Mouse (Mus musculus) intestine, embryonic 16.5 days (tissue): ENCODE measurements around the gene Vamp5. TPM values are rescaled to one million over a fixed set of nuclear protein-coding genes. Genes with fewer than 3 reads are reported as not detected.
A peak's percentile ranks its signal among the peaks of the same experiment; 100 is the strongest.

ENCODE experiments used
- ATAC-seq: fragments of 200-750 bp; cut with Nextera tagmentation; 2 replicates; pipeline ENCODE4 v1.8.0; 2017; ENCODE audit warnings: moderate TSS enrichment, moderate library complexity
- H3K27ac ChIP-seq: fragments of 300-500 bp; sonication (generic); 2 replicates; pipeline ENCODE4 v1.5.1; 2014; ENCODE audit warnings: mild to moderate bottlenecking, low read length
- H3K27me3 ChIP-seq: fragments of 300-500 bp; sonication (generic); replicated peaks from 2 replicates; pipeline ENCODE4 v1.6.1; 2014; ENCODE audit warnings: low read length, control low read depth, mixed read lengths; ENCODE audit not compliant: control insufficient read depth, insufficient read depth
- H3K36me3 ChIP-seq: fragments of 300-500 bp; sonication (generic); 2 replicates; pipeline ENCODE4 v1.6.1; 2014; ENCODE audit warnings: low read length, control low read depth; ENCODE audit not compliant: control insufficient read depth, insufficient read depth
- H3K4me1 ChIP-seq: fragments of 300-500 bp; sonication (generic); 2 replicates; pipeline ENCODE4 v1.6.1; 2014; ENCODE audit warnings: low read length, control low read depth, mixed read lengths; ENCODE audit not compliant: control insufficient read depth, insufficient read depth
- H3K4me2 ChIP-seq: fragments of 300-500 bp; sonication (generic); 2 replicates; pipeline ENCODE4 v1.6.1; 2014; ENCODE audit warnings: low read depth, low read length, control low read depth
- H3K4me3 ChIP-seq: fragments of 300-500 bp; sonication (generic); 2 replicates; pipeline ENCODE4 v1.5.1; 2014; ENCODE audit warnings: mild to moderate bottlenecking, low read length
- H3K9ac ChIP-seq: fragments of 300-500 bp; sonication (generic); 2 replicates; pipeline ENCODE4 v1.6.1; 2014; ENCODE audit warnings: low read depth, low read length
- H3K9me3 ChIP-seq: fragments of 300-500 bp; sonication (generic); 2 replicates; pipeline ENCODE4 v1.6.1; 2016; ENCODE audit warnings: low read length, control low read depth; ENCODE audit not compliant: control insufficient read depth
- WGBS: fragments of 180-500 bp; shearing (Covaris S2); extraction: QIAGEN DNeasy Blood & Tissue Kit; methylation state at CpG from one replicate; pipeline ENCODE4 v1.1.7; 2014; 5-methylcytosine and 5-hydroxymethylcytosine counted together
- polyA plus RNA-seq: library from polyadenylated mRNA; unstranded; fragments of >200 nt; fragmentation: Nextera tagmentation; extraction: Ambion mirVana; gene quantifications from 2 replicates; pipeline ENCODE4 v1.2.1, GENCODE M21; 2015

Vamp5 gene
- polyA plus RNA-seq, 1 experiment from 2014 or later: 17.3 TPM

DNA sequence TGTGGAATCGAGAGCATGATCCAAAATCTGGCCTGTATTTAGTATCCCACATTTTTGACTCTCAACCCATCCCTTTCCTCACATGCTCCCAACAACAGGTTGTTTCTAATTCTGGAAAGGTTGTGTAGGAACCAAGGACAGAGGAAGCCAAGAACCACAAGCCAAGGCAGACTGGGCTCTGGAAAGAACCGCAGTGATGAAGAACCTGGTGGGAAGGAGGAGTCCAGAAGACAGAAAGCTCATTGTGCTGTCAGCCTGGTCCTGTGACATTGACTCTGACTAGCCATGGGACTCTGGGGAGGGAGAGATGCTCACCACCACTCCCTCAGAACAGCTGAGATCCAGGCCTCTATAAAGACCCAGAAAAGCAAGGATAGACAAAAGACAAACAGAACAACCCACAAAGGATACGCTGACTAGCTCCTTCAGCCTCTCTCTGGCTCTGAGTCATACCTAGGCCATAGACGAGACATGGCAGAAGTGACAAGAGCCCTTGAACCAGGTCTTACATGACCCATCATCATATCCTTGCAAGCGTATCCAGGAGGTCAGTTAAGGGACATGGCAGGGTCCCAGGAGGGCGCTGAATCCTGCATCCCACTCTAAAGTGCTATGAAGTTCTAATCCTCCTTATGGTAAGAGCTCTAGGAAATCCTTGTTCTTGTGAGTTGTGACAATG is 3.0 kb upstream of the Vamp5 start:
- Histone ChIP-seq H3K4me3 (no peak overlapping the region), H3K9me3 (no peaks in the 10 kb centered on the region), H3K36me3 (peaks cover 9% of the 10 kb centered on the region), H3K4me2 (no peak overlapping the region), H3K27ac (no peak overlapping the region), H3K27me3 (no peaks in the 10 kb centered on the region), H3K9ac (no peak overlapping the region), H3K4me1 (peaks cover 5% of the 10 kb centered on the region)
- no peak for ATAC-seq
- WGBS: 86% methylated on average over 6 of the region's 6 CpGs

DNA sequence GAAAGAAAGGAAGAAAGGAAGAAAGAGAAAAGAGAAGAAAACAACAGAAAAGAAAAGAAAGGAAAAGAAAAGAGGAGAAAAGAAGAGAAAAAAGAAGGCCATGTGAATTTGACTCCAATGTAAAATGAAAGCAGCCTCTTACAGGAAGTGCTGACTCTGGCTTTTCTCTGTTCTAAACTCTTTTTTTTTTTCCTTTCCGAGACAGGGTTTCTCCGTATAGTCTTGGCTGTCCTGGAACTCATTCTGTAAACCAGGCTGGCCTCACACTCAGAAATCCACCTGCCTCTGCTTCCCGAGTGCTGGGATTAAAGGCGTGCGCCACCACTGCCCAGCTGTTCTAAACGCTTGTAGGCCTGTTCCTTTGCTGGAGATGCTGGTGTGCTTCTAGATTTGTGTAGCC is 2.2 kb upstream of the Vamp5 start:
- no peaks in the 10 kb centered on the region; the same call in 1 of the 2 replicates for H3K4me1 ChIP-seq
- no peak for ATAC-seq
- no peak overlapping the region for H3K4me3 ChIP-seq
- 73% methylated on average over 6 of the region's 6 CpGs for WGBS
- peaks cover 9% of the 10 kb centered on the region for H3K36me3 ChIP-seq
- H3K27me3 ChIP-seq: no peaks in the 10 kb centered on the region
- no peak overlapping the region for H3K9ac ChIP-seq
- no peaks in the 10 kb centered on the region for H3K9me3 ChIP-seq
- H3K27ac ChIP-seq: no peak overlapping the region
- H3K4me2 ChIP-seq: no peak overlapping the region

DNA sequence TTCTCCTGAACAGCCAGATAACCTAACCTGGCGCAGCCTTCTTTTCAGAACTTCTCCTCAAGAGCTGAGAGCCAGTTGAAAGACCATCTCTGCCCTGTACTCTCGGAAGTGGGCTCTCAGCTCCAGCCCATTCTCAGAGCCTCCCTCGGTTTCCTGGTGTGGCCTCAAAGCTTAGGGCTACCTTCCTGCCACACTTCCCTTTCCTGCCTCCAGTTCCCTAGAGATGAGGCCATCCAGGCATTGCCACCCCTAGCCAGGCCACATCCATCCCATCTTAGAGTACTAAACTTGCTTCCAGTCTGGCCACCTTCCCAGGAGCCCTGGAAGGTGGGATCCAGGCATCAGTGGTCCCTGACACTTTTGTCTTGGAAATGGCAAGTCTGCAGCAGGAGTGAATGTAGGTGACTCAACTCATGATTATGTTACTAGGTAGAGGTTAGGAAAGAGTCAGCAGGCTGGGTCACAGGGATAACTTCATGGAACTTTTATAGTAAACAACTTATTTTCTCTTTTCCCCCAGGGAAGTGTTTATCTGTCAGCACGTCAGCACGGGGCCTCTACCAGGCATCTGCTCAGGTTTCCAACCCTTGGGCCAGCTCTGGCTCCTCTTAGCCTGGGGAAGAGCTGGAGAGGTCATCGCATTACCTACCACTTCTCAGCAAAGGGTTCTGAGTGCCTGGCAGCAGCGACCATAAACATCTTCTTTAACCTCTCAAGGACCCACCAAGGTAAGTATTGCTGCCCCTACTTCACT is 714 bp downstream of the Vamp5 start:
- 49% methylated on average over 7 of the region's 7 CpGs for WGBS
- H3K4me1 ChIP-seq: peaks cover 3% of the 10 kb centered on the region; the same call in 1 of the 2 replicates
- no peak for ATAC-seq
- H3K27me3 ChIP-seq: no peaks in the 10 kb centered on the region
- H3K27ac ChIP-seq: peak overlapping the region; percentile 50
- peak overlapping the region; percentile 67 for H3K4me3 ChIP-seq
- no peaks in the 10 kb centered on the region for H3K36me3 ChIP-seq
- no peaks in the 10 kb centered on the region for H3K9me3 ChIP-seq
- peak overlapping the region; percentile 77 for H3K4me2 ChIP-seq
- peak overlapping the region; percentile 81 for H3K9ac ChIP-seq

DNA sequence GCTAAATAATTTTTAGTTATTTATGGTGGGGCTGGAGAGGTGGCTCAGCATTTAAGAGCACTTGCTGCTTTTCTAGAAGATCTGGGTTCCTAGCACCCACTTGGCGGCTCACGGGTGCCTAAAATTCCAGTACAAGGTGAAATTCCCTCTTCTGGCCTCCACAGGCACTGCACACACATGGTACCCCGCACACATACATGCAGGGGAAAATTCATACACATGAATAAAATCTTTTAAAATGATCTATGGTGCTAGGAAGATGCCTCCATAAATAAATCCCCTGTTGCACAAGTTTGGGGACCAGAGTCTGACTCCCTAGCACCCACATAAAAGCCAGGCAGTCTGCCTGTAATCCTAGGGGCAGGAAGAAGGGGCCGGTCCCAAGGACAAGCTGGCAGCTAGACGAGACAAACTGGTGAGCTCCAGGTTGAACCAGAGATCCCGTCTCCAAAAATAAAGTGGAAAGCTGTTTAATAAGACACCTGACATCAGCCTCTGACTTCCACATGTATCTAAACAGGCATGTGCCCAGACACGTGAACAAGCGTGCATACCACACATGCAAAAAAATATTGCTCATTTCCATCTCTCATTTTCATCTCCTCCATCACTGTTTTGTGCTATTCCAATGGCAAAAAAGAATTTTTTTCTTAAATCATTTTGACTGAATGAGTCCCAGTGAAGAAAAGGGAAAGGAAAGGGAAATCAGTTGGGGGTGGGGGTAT is 1.6 kb downstream of the Vamp5 start:
- 93% methylated on average over 8 of the region's 8 CpGs for WGBS
- H3K9ac ChIP-seq: no peak overlapping the region
- no peaks in the 10 kb centered on the region for H3K27me3 ChIP-seq
- H3K4me2 ChIP-seq: no peak overlapping the region
- no peak for ATAC-seq
- H3K36me3 ChIP-seq: no peaks in the 10 kb centered on the region
- no peaks in the 10 kb centered on the region for H3K9me3 ChIP-seq
- H3K4me3 ChIP-seq: no peak overlapping the region
- H3K27ac ChIP-seq: no peak overlapping the region
- H3K4me1 ChIP-seq: peaks cover 7% of the 10 kb centered on the region; the same call in 1 of the 2 replicates

DNA sequence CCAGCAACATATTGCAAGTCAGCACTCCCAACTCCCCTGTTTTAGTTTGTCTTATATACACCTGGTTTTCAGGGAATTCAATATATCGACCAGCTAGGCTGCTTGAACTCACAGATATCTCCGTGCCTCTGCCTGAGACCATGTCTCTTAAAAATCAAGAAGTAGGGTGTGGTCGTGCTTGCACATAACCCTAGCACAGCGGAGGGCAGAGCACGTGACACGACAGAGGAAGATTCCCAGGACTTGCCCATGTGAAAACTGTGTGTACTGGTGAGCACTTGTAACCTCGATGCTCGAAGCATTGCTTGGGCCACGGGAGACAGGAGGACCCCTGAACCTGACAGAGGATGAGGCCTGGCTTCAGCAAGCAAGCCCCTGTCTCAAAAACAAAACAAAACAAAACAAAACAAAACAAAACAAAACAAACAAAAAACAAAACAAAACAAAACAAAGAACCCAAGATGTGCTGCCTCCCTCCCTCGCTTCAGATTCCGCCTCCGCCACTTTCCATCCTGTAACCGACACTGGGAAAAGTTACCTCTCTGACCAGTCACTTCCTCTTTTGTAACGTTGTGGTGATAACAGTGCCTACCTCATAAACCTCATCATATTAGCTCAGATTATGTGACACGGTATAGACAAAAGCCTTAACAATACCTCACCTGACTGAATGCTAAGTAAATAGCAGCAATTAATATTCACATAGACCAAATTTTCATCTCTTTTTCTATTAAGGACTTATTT is 5.3 kb downstream of the Vamp5 start:
- WGBS: 68% methylated on average over 15 of the region's 15 CpGs
- Histone ChIP-seq H3K4me2 (no peak overlapping the region), H3K4me3 (no peak overlapping the region), H3K4me1 (peaks cover 25% of the 10 kb centered on the region), H3K36me3 (no peaks in the 10 kb centered on the region), H3K9ac (no peak overlapping the region), H3K27me3 (no peaks in the 10 kb centered on the region), H3K27ac (no peak overlapping the region), H3K9me3 (no peaks in the 10 kb centered on the region)
- ATAC-seq: peak; percentile 43; the same call in 1 of the 2 replicates

DNA sequence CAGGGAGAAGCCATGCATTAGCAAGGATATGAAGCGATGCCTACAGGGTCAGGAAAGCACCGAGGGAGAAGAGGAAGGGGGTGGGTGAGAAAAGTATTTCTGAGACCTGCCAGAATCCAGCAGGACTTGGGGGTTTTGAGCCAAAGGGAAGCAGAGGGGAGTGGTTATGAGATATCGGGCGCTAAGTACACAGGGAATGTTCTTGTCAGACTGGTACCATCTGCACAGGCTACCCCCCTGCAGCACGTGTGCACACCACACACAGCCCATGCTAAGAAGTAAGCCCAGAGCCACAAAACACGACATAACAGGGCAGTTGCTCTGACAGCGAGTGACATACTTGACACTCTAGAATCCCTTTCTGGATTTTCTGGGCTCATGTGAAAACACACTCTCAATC is 6.1 kb downstream of the Vamp5 start:
- no peak overlapping the region for H3K4me3 ChIP-seq
- H3K27me3 ChIP-seq: no peaks in the 10 kb centered on the region
- H3K9ac ChIP-seq: no peak overlapping the region
- no peak overlapping the region for H3K27ac ChIP-seq
- ATAC-seq: peak; percentile 24; the same call in 1 of the 2 replicates
- H3K4me1 ChIP-seq: peaks cover 25% of the 10 kb centered on the region
- H3K36me3 ChIP-seq: no peaks in the 10 kb centered on the region
- 55% methylated on average over 7 of the region's 7 CpGs for WGBS
- H3K9me3 ChIP-seq: no peaks in the 10 kb centered on the region
- no peak overlapping the region for H3K4me2 ChIP-seq

DNA sequence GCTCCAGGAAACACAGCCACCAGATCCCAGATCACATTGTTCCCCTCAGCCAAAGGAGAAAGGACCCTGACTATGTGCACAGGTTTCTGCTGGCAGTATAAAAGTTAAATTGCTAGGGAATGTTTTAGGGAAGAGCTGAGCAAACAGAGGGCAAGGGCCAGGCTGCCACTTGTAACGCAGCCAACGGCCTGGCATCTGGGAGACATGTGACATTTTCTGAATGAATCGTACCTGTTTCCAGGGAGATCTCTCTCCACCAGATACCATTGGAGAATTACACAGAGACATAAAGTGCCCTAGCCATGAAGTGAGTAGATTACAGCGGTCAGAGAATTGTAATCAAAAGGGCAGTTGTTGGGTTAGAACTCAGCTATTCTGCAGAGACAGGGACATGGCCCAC is 7.1 kb downstream of the Vamp5 start:
- ATAC-seq: no peak
- H3K9me3 ChIP-seq: no peaks in the 10 kb centered on the region
- H3K9ac ChIP-seq: no peak overlapping the region
- no peak overlapping the region for H3K4me3 ChIP-seq
- 72% methylated on average over 4 of the region's 4 CpGs for WGBS
- H3K27ac ChIP-seq: no peak overlapping the region
- peaks cover 25% of the 10 kb centered on the region for H3K4me1 ChIP-seq
- H3K4me2 ChIP-seq: no peak overlapping the region
- no peaks in the 10 kb centered on the region for H3K36me3 ChIP-seq
- no peaks in the 10 kb centered on the region for H3K27me3 ChIP-seq

DNA sequence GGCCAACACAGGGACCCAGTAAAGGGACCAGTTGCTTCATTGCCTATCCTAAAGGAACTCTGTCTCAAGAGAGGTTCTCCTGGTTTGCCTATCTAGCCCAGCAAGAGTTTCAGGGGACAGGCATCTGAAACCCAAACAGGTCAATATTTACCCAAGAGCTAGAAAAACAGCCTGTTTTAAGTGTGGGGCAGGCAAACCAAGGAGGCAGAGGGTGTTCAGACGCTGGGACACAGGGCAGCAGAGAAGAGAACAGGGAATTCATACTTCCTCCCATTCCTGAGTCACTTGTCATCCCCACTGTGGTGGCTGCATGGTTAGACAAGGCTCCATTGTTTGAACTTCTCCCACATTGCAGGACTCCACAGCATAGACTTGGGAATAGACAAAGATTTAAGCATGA is 8.7 kb downstream of the Vamp5 start:
- Histone ChIP-seq H3K4me3 (no peak overlapping the region), H3K36me3 (no peaks in the 10 kb centered on the region), H3K9me3 (no peaks in the 10 kb centered on the region), H3K4me1 (peaks cover 25% of the 10 kb centered on the region), H3K9ac (no peak overlapping the region), H3K27me3 (no peaks in the 10 kb centered on the region), H3K27ac (no peak overlapping the region), H3K4me2 (no peak overlapping the region)
- ATAC-seq: no peak
- 26% methylated on average over 1 of the region's 1 CpGs for WGBS

DNA sequence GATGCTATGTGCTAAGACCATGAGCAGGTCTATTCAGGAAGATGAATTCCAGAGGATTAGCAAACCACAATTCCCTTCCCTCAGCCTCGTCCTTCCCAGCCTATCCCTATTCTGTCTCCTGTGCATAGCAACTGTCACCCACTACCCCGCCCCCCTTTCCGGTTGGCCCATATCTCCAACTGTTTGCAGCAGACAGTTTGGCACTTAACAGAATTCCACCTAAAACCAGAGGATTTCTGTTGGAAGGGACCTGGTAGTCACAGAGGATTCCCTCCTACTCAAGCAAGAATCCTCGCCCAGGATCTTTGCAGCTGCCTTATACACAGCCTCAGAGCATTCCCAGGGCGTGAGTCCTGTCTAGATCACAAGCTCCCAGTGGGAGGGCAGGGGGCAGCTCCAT is 9.1 kb downstream of the Vamp5 start:
- H3K27ac ChIP-seq: no peak overlapping the region
- WGBS: 38% methylated on average over 5 of the region's 5 CpGs
- H3K4me1 ChIP-seq: peaks cover 25% of the 10 kb centered on the region
- no peaks in the 10 kb centered on the region for H3K9me3 ChIP-seq
- peak; percentile 37; the same call in 1 of the 2 replicates for ATAC-seq
- no peak overlapping the region for H3K9ac ChIP-seq
- H3K4me3 ChIP-seq: no peak overlapping the region
- H3K27me3 ChIP-seq: no peaks in the 10 kb centered on the region
- H3K36me3 ChIP-seq: no peaks in the 10 kb centered on the region
- H3K4me2 ChIP-seq: no peak overlapping the region
